Mouse (Mus musculus): Measurements from ENCODE around the gene Gins3. TPM values are rescaled to one million over a fixed set of nuclear protein-coding genes. Genes with fewer than 3 reads are reported as not detected.

Gins3 gene
- polyA plus RNA-seq, 1 experiment = 7.2 TPM

- 3% methylated on average over 6 of the region's 6 CpGs for WGBS
- no peaks in the 10 kb centered on the region; the same call in 1 of the 2 replicates for H3K36me3 ChIP-seq (ENCODE audit: control insufficient read depth, insufficient read depth, low read length)
- H3K4me1 ChIP-seq (replicated peaks; ENCODE audit: control insufficient read depth, insufficient read depth, low read length) = peaks cover 6% of the 10 kb centered on the region
- no peak for TF ChIP-seq CTCF (IDR thresholded peaks at IDR 0.05; ENCODE audit: borderline replicate concordance, control insufficient read depth, extremely low read depth, insufficient read depth, low read length, poor library complexity)
- no peak for TF ChIP-seq POLR2A (IDR thresholded peaks at IDR 0.05; ENCODE audit: control insufficient read depth, extremely low read depth, insufficient read depth, low read length, poor library complexity)
- no peak overlapping the region for H3K27ac ChIP-seq (ENCODE audit: control insufficient read depth, insufficient read depth, low read length)
- H3K4me3 ChIP-seq (ENCODE audit: control insufficient read depth, insufficient read depth, low read length) = peak overlapping the region; percentile 67
- H3K27me3 ChIP-seq (ENCODE audit: control insufficient read depth, insufficient read depth, low read length) = no peaks in the 10 kb centered on the region
- no peak for DNase-seq
These were observed 749 bp downstream of the Gins3 start for GRCm38 (mm10) chr8:95634063-95634340.

GRCm38 (mm10) chr8:95644942-95645341 lies 11.7 kb downstream of the Gins3 start:
- Histone ChIP-seq H3K36me3 (ENCODE audit: control insufficient read depth, insufficient read depth, low read length) (peaks cover 20% of the 10 kb centered on the region), H3K27me3 (ENCODE audit: control insufficient read depth, insufficient read depth, low read length) (no peaks in the 10 kb centered on the region), H3K27ac (ENCODE audit: control insufficient read depth, insufficient read depth, low read length) (no peak overlapping the region), H3K4me1 (replicated peaks; ENCODE audit: control insufficient read depth, insufficient read depth, low read length) (no peaks in the 10 kb centered on the region; the same call in 1 of the 2 replicates), H3K4me3 (ENCODE audit: control insufficient read depth, insufficient read depth, low read length) (no peak overlapping the region)
- TF ChIP-seq POLR2A (IDR thresholded peaks at IDR 0.05; ENCODE audit: control insufficient read depth, extremely low read depth, insufficient read depth, low read length, poor library complexity) = no peak
- TF ChIP-seq CTCF (IDR thresholded peaks at IDR 0.05; ENCODE audit: borderline replicate concordance, control insufficient read depth, extremely low read depth, insufficient read depth, low read length, poor library complexity) = no peak
- DNase-seq = no peak
- WGBS = 96% methylated on average over 2 of the region's 2 CpGs

- no peak for DNase-seq
- Histone ChIP-seq H3K4me3 (ENCODE audit: control insufficient read depth, insufficient read depth, low read length) (no peak overlapping the region), H3K27me3 (ENCODE audit: control insufficient read depth, insufficient read depth, low read length) (no peaks in the 10 kb centered on the region), H3K27ac (ENCODE audit: control insufficient read depth, insufficient read depth, low read length) (no peak overlapping the region), H3K36me3 (ENCODE audit: control insufficient read depth, insufficient read depth, low read length) (peaks cover 8% of the 10 kb centered on the region; the same call in 1 of the 2 replicates), H3K4me1 (replicated peaks; ENCODE audit: control insufficient read depth, insufficient read depth, low read length) (no peaks in the 10 kb centered on the region)
- no peak for TF ChIP-seq POLR2A (IDR thresholded peaks at IDR 0.05; ENCODE audit: control insufficient read depth, extremely low read depth, insufficient read depth, low read length, poor library complexity)
- no peak for TF ChIP-seq CTCF (IDR thresholded peaks at IDR 0.05; ENCODE audit: borderline replicate concordance, control insufficient read depth, extremely low read depth, insufficient read depth, low read length, poor library complexity)
- 90% methylated on average over 3 of the region's 3 CpGs for WGBS
These were observed 15.0 kb downstream of the Gins3 start for GRCm38 (mm10) chr8:95648251-95648650.

GRCm38 (mm10) chr8:95653351-95653750 lies 20.1 kb downstream of the Gins3 start:
- Histone ChIP-seq H3K4me3 (ENCODE audit: control insufficient read depth, insufficient read depth, low read length) (no peak overlapping the region), H3K27ac (ENCODE audit: control insufficient read depth, insufficient read depth, low read length) (no peak overlapping the region), H3K27me3 (ENCODE audit: control insufficient read depth, insufficient read depth, low read length) (no peaks in the 10 kb centered on the region), H3K4me1 (replicated peaks; ENCODE audit: control insufficient read depth, insufficient read depth, low read length) (no peaks in the 10 kb centered on the region), H3K36me3 (ENCODE audit: control insufficient read depth, insufficient read depth, low read length) (no peaks in the 10 kb centered on the region)
- WGBS = 80% methylated on average over 5 of the region's 5 CpGs
- no peak for DNase-seq
- no peak for TF ChIP-seq CTCF (IDR thresholded peaks at IDR 0.05; ENCODE audit: borderline replicate concordance, control insufficient read depth, extremely low read depth, insufficient read depth, low read length, poor library complexity)
- TF ChIP-seq POLR2A (IDR thresholded peaks at IDR 0.05; ENCODE audit: control insufficient read depth, extremely low read depth, insufficient read depth, low read length, poor library complexity) = no peak

GRCm38 (mm10) chr8:95655831-95656230 lies 22.6 kb downstream of the Gins3 start:
- Histone ChIP-seq H3K36me3 (ENCODE audit: control insufficient read depth, insufficient read depth, low read length) (no peaks in the 10 kb centered on the region), H3K27me3 (ENCODE audit: control insufficient read depth, insufficient read depth, low read length) (no peaks in the 10 kb centered on the region), H3K27ac (ENCODE audit: control insufficient read depth, insufficient read depth, low read length) (no peak overlapping the region), H3K4me1 (replicated peaks; ENCODE audit: control insufficient read depth, insufficient read depth, low read length) (no peaks in the 10 kb centered on the region), H3K4me3 (ENCODE audit: control insufficient read depth, insufficient read depth, low read length) (no peak overlapping the region)
- TF ChIP-seq POLR2A (IDR thresholded peaks at IDR 0.05; ENCODE audit: control insufficient read depth, extremely low read depth, insufficient read depth, low read length, poor library complexity) (no peak), CTCF (IDR thresholded peaks at IDR 0.05; ENCODE audit: borderline replicate concordance, control insufficient read depth, extremely low read depth, insufficient read depth, low read length, poor library complexity) (no peak)
- 92% methylated on average over 7 of the region's 7 CpGs for WGBS
- DNase-seq = no peak

- Histone ChIP-seq H3K36me3 (ENCODE audit: control insufficient read depth, insufficient read depth, low read length) (no peaks in the 10 kb centered on the region), H3K4me1 (replicated peaks; ENCODE audit: control insufficient read depth, insufficient read depth, low read length) (no peaks in the 10 kb centered on the region), H3K4me3 (ENCODE audit: control insufficient read depth, insufficient read depth, low read length) (no peak overlapping the region), H3K27ac (ENCODE audit: control insufficient read depth, insufficient read depth, low read length) (no peak overlapping the region), H3K27me3 (ENCODE audit: control insufficient read depth, insufficient read depth, low read length) (no peaks in the 10 kb centered on the region)
- 90% methylated on average over 5 of the region's 5 CpGs for WGBS
- DNase-seq = no peak
- TF ChIP-seq POLR2A (IDR thresholded peaks at IDR 0.05; ENCODE audit: control insufficient read depth, extremely low read depth, insufficient read depth, low read length, poor library complexity) = no peak
- no peak for TF ChIP-seq CTCF (IDR thresholded peaks at IDR 0.05; ENCODE audit: borderline replicate concordance, control insufficient read depth, extremely low read depth, insufficient read depth, low read length, poor library complexity)
These were observed 23.2 kb downstream of the Gins3 start for GRCm38 (mm10) chr8:95656316-95657002.

GRCm38 (mm10) chr8:95657523-95657922 lies 24.3 kb downstream of the Gins3 start:
- H3K27me3 ChIP-seq (ENCODE audit: control insufficient read depth, insufficient read depth, low read length) = no peaks in the 10 kb centered on the region
- H3K4me1 ChIP-seq (replicated peaks; ENCODE audit: control insufficient read depth, insufficient read depth, low read length) = no peaks in the 10 kb centered on the region
- no peak for TF ChIP-seq POLR2A (IDR thresholded peaks at IDR 0.05; ENCODE audit: control insufficient read depth, extremely low read depth, insufficient read depth, low read length, poor library complexity)
- no peak for TF ChIP-seq CTCF (IDR thresholded peaks at IDR 0.05; ENCODE audit: borderline replicate concordance, control insufficient read depth, extremely low read depth, insufficient read depth, low read length, poor library complexity)
- 64% methylated on average over 2 of the region's 2 CpGs for WGBS
- no peak overlapping the region for H3K4me3 ChIP-seq (ENCODE audit: control insufficient read depth, insufficient read depth, low read length)
- H3K27ac ChIP-seq (ENCODE audit: control insufficient read depth, insufficient read depth, low read length) = no peak overlapping the region
- no peaks in the 10 kb centered on the region for H3K36me3 ChIP-seq (ENCODE audit: control insufficient read depth, insufficient read depth, low read length)
- DNase-seq = no peak
